Mouse (Mus musculus) lung, adult 18-20 months (tissue): ENCODE measurements around the gene Olfr816.
"Not testable (repeated sequence)": the region's sequence is repeated elsewhere in the genome, so short reads cannot be mapped to it uniquely, and the experiment has no call there.

Source experiments
- DNase-seq, 2 experiments: peaks; one replicate each; pipeline ENCODE4 v3.0.0; 2022; ENCODE audit warnings: mixed read lengths in 2 of 2

Olfr816 gene

GRCm38 (mm10) chr10:129915497-129915896 lies at the start of gene Olfr816:
Gene Olfr816, minus strand, starts transcription at chr10:129915597.
- DNase-seq: no peak

- no peak for DNase-seq
Measured at GRCm38 (mm10) chr10:129949000-129949399, 33.6 kb upstream of the Olfr816 start, which contains the start of gene Olfr818. Gene Olfr818, minus strand, starts transcription at chr10:129949100.

GRCm38 (mm10) chr10:129905767-129906166 lies 9.6 kb downstream of the Olfr816 start, which contains the start of gene Olfr815:
Gene Olfr815, minus strand, starts transcription at chr10:129905867.
- not testable (repeated sequence) for DNase-seq

GRCm38 (mm10) chr10:129885934-129886333 lies 29.5 kb downstream of the Olfr816 start:
- no peak for DNase-seq

GRCm38 (mm10) chr10:129885496-129885895 lies 29.9 kb downstream of the Olfr816 start:
- DNase-seq: not testable (repeated sequence)

- not testable (repeated sequence) for DNase-seq
Measured at GRCm38 (mm10) chr10:129879751-129880150, 35.6 kb downstream of the Olfr816 start, which contains the start of gene Olfr814. Gene Olfr814, minus strand, starts transcription at chr10:129879851.
